Mouse (Mus musculus) MEL (cell line): ENCODE data around the gene Ksr1.

Experiments
- CHD2 ChIP-seq: IDR thresholded peaks from 2 replicates; pipeline ENCODE4 v1.6.1; 2011; ENCODE audit warnings: low read length, improper control_type of control experiment
- CTCF ChIP-seq, 3 experiments: IDR thresholded peaks in 2 of 3; conservative IDR thresholded peaks in 1 of 3; 2 replicates each; pipeline ENCODE4 v1.5.1; 2011 to 2012; ENCODE audit warnings: low read length in 3 of 3, low read depth in 2 of 3, mild to moderate bottlenecking in 2 of 3, improper control_type of control experiment in 1 of 3, inconsistent platforms in 1 of 3, mixed read lengths in 1 of 3, moderate library complexity in 1 of 3; ENCODE audit not compliant: control insufficient read depth in 1 of 3, insufficient read depth in 1 of 3, poor library complexity in 1 of 3, severe bottlenecking in 1 of 3
- EP300 ChIP-seq, 2 experiments: IDR thresholded peaks; 2 replicates each; pipeline ENCODE4 v1.6.1; 2011; ENCODE audit warnings: improper control_type of control experiment in 2 of 2, low read length in 2 of 2, low read depth in 1 of 2, mild to moderate bottlenecking in 1 of 2
- ETS1 ChIP-seq: IDR thresholded peaks from 2 replicates; pipeline ENCODE4 v1.6.1; 2012; ENCODE audit warnings: low read depth, mild to moderate bottlenecking, inconsistent platforms, low read length, improper control_type of control experiment, moderate library complexity
- GATA1 ChIP-seq: IDR thresholded peaks from 2 replicates; pipeline ENCODE4 v1.6.1; 2011; ENCODE audit warnings: low read depth, low read length, improper control_type of control experiment
- KAT2A ChIP-seq: conservative IDR thresholded peaks from 2 replicates; pipeline ENCODE4 v1.6.1; 2012; ENCODE audit warnings: low read depth, low read length, improper control_type of control experiment, inconsistent platforms
- MAZ ChIP-seq: IDR thresholded peaks from 2 replicates; pipeline ENCODE4 v1.6.1; 2012; ENCODE audit warnings: low read depth, mild to moderate bottlenecking, inconsistent platforms, low read length, improper control_type of control experiment
- POLR2A ChIP-seq, 2 experiments: IDR thresholded peaks; 2 replicates each; pipeline ENCODE4 v1.6.1; 2011 to 2012; ENCODE audit warnings: low read length in 2 of 2, mild to moderate bottlenecking in 2 of 2, control low read depth in 1 of 2, improper control_type of control experiment in 1 of 2, low read depth in 1 of 2, moderate library complexity in 1 of 2; ENCODE audit not compliant: control insufficient read depth in 1 of 2, insufficient read depth in 1 of 2, poor library complexity in 1 of 2
- POLR2AphosphoS5 ChIP-seq: IDR thresholded peaks from 2 replicates; pipeline ENCODE4 v1.6.1; 2012; ENCODE audit warnings: low read depth, borderline replicate concordance, mild to moderate bottlenecking, inconsistent platforms, low read length, moderate library complexity, mixed read lengths
- SMC3 ChIP-seq: IDR thresholded peaks from 2 replicates; pipeline ENCODE4 v1.6.1; 2011; ENCODE audit warnings: low read depth, low read length, improper control_type of control experiment
- TAL1 ChIP-seq: IDR thresholded peaks from 2 replicates; pipeline ENCODE4 v1.6.1; 2012; ENCODE audit warnings: mild to moderate bottlenecking, inconsistent platforms, low read length, moderate library complexity, mixed read lengths
- TBP ChIP-seq: IDR thresholded peaks from 2 replicates; pipeline ENCODE4 v1.8.0; 2011; ENCODE audit warnings: low read depth, low read length, improper control_type of control experiment
- USF1 ChIP-seq: IDR thresholded peaks from 2 replicates; pipeline ENCODE4 v1.6.1; 2014; ENCODE audit warnings: low read depth, mild to moderate bottlenecking, inconsistent platforms, low read length, improper control_type of control experiment, moderate library complexity
- ZMIZ1 ChIP-seq: IDR thresholded peaks from 2 replicates; pipeline ENCODE4 v1.6.1; 2012; ENCODE audit warnings: low read depth, mild to moderate bottlenecking, inconsistent platforms, low read length, improper control_type of control experiment, moderate library complexity

GRCm38 (mm10) chr11:79182881-79183280, 36.7 kb upstream of the Ksr1 start:
- TF ChIP-seq GATA1 (no peak), ETS1 (no peak), CHD2 (no peak), ZMIZ1 (no peak), SMC3 (no peak), TAL1 (no peak), USF1 (no peak), CTCF (IDR thresholded peaks at IDR 0.05 in 2 of 3, conservative IDR thresholded peaks at IDR 0.05 in 1 of 3; ENCODE audit: control insufficient read depth in 1 of 3, insufficient read depth in 1 of 3, low read depth in 2 of 3, low read length in 3 of 3, poor library complexity in 1 of 3, severe bottlenecking in 1 of 3) (no peak), POLR2AphosphoS5 (no peak), MAZ (no peak), POLR2A (IDR thresholded peaks at IDR 0.05; ENCODE audit: control insufficient read depth in 1 of 2, insufficient read depth in 1 of 2, low read depth in 1 of 2, low read length in 2 of 2, poor library complexity in 1 of 2) (no peak), EP300 (IDR thresholded peaks at IDR 0.05; ENCODE audit: low read depth in 1 of 2, low read length in 2 of 2) (no peak), KAT2A (no peak), TBP (no peak)
